Mouse (Mus musculus) cerebellum, adult 2 months (tissue): ENCODE measurements around the gene Igfbp5.

Source experiments
- CTCF ChIP-seq: fragments of 200-500 bp; IDR thresholded peaks from 2 replicates; pipeline ENCODE4 v1.5.1; 2011; ENCODE audit warnings: low read depth, mild to moderate bottlenecking, control low read depth, low read length, moderate library complexity, borderline replicate concordance; ENCODE audit not compliant: insufficient read depth
- POLR2A ChIP-seq: fragments of 200-500 bp; IDR thresholded peaks from 2 replicates; pipeline ENCODE4 v1.6.1; 2011; ENCODE audit warnings: low read length, control low read depth, borderline replicate concordance; ENCODE audit not compliant: insufficient read depth

DNA sequence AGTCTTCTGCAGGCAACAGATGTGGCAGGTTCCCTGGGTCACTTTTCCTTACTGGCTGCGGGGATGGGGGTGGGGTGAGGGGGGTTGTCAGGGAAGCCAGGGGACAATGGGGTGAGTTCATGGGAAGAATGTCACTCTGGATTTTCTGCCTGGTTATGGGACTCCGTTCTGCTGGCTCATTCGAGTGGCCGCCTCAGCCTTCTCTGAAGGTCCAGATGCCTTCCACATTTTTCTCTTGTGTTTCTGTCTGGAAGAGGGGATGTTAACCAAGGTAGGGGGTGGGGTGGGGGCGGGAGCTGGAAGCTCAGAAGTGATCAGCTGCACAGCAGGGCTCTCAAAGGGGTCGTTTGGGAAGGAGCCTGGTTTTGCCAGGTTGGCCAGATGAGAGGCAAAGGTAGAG is 48.2 kb downstream of the Igfbp5 start:
- TF ChIP-seq CTCF, result no peak
- TF ChIP-seq POLR2A, result no peak
